Mouse (Mus musculus) heart, adult 2 months (tissue): ENCODE measurements around the gene Tagln2. TPM values are rescaled to one million over a fixed set of nuclear protein-coding genes. Genes with fewer than 3 reads are reported as not detected.
A peak's percentile ranks its signal among the peaks of the same experiment; 100 is the strongest.

Source experiments
- DNase-seq, 2 experiments: peaks; one replicate each; pipeline ENCODE4 v3.0.0; 2021
- H3K27ac ChIP-seq: fragments of 200-600 bp; 2 replicates; pipeline ENCODE4 v1.8.1; 2022
- H3K27me3 ChIP-seq: fragments of 200-500 bp; 2 replicates; pipeline ENCODE4 v1.6.1; 2012; ENCODE audit warnings: mild to moderate bottlenecking, low read length, inconsistent platforms, mixed read lengths; ENCODE audit not compliant: control insufficient read depth, insufficient read depth
- H3K36me3 ChIP-seq: fragments of 200-500 bp; 2 replicates; pipeline ENCODE4 v1.6.1; 2012; ENCODE audit warnings: low read length, inconsistent platforms; ENCODE audit not compliant: control insufficient read depth, insufficient read depth
- H3K4me1 ChIP-seq: fragments of 200-500 bp; 2 replicates; pipeline ENCODE4 v1.6.1; 2011; ENCODE audit warnings: low read length; ENCODE audit not compliant: control insufficient read depth, insufficient read depth
- H3K4me3 ChIP-seq: fragments of 200-600 bp; 2 replicates; pipeline ENCODE4 v1.8.1; 2022
- H3K79me2 ChIP-seq: fragments of 200-500 bp; replicated peaks from 2 replicates; pipeline ENCODE4 v1.6.1; 2012; ENCODE audit warnings: mild to moderate bottlenecking, inconsistent platforms, low read length, moderate library complexity, mixed read lengths; ENCODE audit not compliant: control insufficient read depth, insufficient read depth
- H3K9ac ChIP-seq: fragments of 200-500 bp; 2 replicates; pipeline ENCODE4 v1.6.1; 2012; ENCODE audit warnings: low read depth, mild to moderate bottlenecking, control low read depth, inconsistent platforms, low read length, mixed read lengths
- CTCF ChIP-seq: fragments of 200-600 bp; IDR thresholded peaks from 2 replicates; pipeline ENCODE4 v1.8.1; 2022; ENCODE audit warnings: antibody characterized with exemption, mild to moderate bottlenecking, moderate library complexity
- EP300 ChIP-seq: fragments of 200-500 bp; IDR thresholded peaks from 2 replicates; pipeline ENCODE4 v1.6.1; 2011; ENCODE audit warnings: low read depth, low read length, control low read depth; ENCODE audit not compliant: insufficient read depth
- POLR2A ChIP-seq: fragments of 200-500 bp; IDR thresholded peaks from 2 replicates; pipeline ENCODE4 v1.6.1; 2011; ENCODE audit warnings: mild to moderate bottlenecking, low read depth, low read length, control low read depth; ENCODE audit not compliant: insufficient read depth
- WGBS: fragments of 180-500 bp; shearing (Covaris S2); methylation state at CpG from one replicate; pipeline ENCODE4 v1.1.7; 2018; 5-methylcytosine and 5-hydroxymethylcytosine counted together
- intact Hi-C: fragments of 180-260 bp; cut with DNase I; formaldehyde crosslinking; loops from one replicate; pipeline ENCODE4 v1.15.1; 2025
- polyA plus RNA-seq: library from polyadenylated mRNA; depleted of rRNA; stranded (reverse); fragments of >200 nt; gene quantifications from 2 replicates; pipeline ENCODE4 v1.2.3, GENCODE M21; 2012
- total RNA-seq, 2 experiments: library from RNA; stranded (reverse); gene quantifications; 2 replicates each; pipeline ENCODE4 v1.2.3; 2021

Gene Tagln2
- total and polyA plus RNA-seq, 3 experiments = 65.5 to 131 (median 77.8) TPM

GRCm38 (mm10) chr1:172509983-172510382, 10.1 kb downstream of the Tagln2 start:
- intact Hi-C loops = loop anchor here (10.0 kb wide), 1 partner anchor 285 kb away; no protein-coding TSS in a partner anchor
- 65% methylated on average over 8 of the region's 8 CpGs for WGBS
- H3K4me3 ChIP-seq = no peak overlapping the region
- no peaks in the 10 kb centered on the region for H3K27me3 ChIP-seq
- H3K27ac ChIP-seq = no peak overlapping the region
- H3K36me3 ChIP-seq = peaks cover 14% of the 10 kb centered on the region
- H3K9ac ChIP-seq = no peak overlapping the region
- H3K79me2 ChIP-seq = no peaks in the 10 kb centered on the region
- no peak for DNase-seq
- H3K4me1 ChIP-seq = peaks cover 32% of the 10 kb centered on the region
- TF ChIP-seq CTCF (no peak), EP300 (no peak), POLR2A (no peak)

DNA sequence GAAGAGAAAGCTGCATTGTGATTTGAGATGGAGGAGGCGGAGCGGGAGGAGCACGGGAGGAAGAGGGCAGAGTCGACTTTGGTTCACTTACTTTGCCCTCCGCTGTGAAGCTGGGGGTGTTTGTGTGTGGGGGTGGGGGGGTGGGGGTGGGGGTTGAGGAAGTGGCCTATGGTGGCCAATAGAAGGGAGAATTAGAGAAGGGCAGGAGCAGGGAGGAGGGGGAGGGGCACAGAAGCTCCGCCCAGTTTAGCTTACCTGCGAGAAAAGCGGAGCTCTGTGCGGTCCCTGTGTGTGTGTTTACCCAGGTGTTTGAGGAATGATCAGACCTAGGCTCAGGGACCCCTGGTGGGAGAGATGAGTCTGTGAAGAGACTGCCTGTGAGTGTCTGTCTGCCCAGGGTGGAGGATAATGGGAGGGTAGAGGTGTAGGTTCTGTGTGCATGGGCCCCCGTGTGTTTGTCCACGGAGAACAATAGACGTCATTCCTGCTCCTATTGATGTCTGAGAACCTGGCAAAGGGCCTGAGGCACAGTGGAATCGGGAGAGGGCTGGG, 10.7 kb downstream of the Tagln2 start:
- Histone ChIP-seq H3K36me3 (peaks cover 14% of the 10 kb centered on the region), H3K27me3 (no peaks in the 10 kb centered on the region), H3K79me2 (no peaks in the 10 kb centered on the region), H3K27ac (no peak overlapping the region), H3K9ac (no peak overlapping the region), H3K4me3 (no peak overlapping the region), H3K4me1 (peaks cover 37% of the 10 kb centered on the region)
- DNase-seq = no peak
- WGBS = 52% methylated on average over 13 of the region's 13 CpGs
- no peak for TF ChIP-seq POLR2A
- TF ChIP-seq CTCF = no peak
- intact Hi-C loops = loop anchor here (10.0 kb wide), 1 partner anchor 286 kb away; no protein-coding TSS in a partner anchor

- Histone ChIP-seq H3K79me2 (no peaks in the 10 kb centered on the region), H3K4me3 (peak overlapping the region; percentile 15; the same call in 1 of the 2 replicates), H3K4me1 (peaks cover 32% of the 10 kb centered on the region), H3K27ac (peak overlapping the region; percentile 67), H3K9ac (no peak overlapping the region), H3K27me3 (no peaks in the 10 kb centered on the region), H3K36me3 (peaks cover 10% of the 10 kb centered on the region; the same call in 1 of the 2 replicates)
- TF ChIP-seq POLR2A = no peak
- TF ChIP-seq CTCF = peak; percentile 60
- peak; percentile 84 for TF ChIP-seq EP300
- peak; percentile 79 to 89 for DNase-seq
- 14% methylated on average over 13 of the region's 13 CpGs for WGBS
- intact Hi-C loops = loop anchor here (1.0 to 10.0 kb wide), 2 partner anchors 12 to 288 kb away; no protein-coding TSS in a partner anchor
These were observed 13.1 kb downstream of the Tagln2 start for GRCm38 (mm10) chr1:172512962-172513361.

DNA sequence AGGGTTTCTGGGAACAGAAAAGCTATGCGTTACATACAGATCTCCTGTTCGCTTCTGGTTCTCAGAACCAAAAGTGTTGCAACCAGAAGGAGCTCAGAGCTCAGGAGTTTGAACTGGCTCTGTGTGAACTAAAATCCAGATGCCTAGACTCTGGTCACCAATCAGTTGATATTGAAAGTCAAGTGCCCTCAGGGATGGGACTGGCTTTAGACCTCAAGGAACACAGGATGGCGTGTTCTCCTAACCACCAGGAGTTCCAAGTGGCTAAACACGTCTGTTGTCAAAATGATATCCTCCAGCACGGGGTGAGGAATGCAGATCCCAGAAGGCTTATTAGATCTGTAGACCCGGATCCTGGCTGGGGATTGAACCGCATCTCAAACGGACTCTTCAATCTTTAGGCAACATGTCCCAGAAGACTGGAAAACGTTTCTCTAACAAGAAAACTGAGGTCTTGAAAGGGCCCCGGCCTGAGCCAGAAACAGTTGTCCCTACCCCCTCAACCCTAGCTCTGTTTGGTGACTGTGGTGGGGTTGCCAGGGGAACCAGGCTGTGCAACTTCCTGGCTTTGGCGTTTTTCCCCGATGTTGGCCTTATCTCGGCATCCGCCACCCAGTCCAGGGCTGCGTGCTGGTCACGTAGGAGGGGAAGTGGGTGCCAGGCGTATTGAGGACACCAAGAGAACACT, 13.8 kb downstream of the Tagln2 start:
- TF ChIP-seq CTCF = no peak
- peak; percentile 94 for TF ChIP-seq EP300
- no peak for TF ChIP-seq POLR2A
- 11% methylated on average over 17 of the region's 17 CpGs for WGBS
- intact Hi-C loops = loop anchor here (1.0 to 10.0 kb wide), 2 partner anchors 12 to 289 kb away; no protein-coding TSS in a partner anchor
- Histone ChIP-seq H3K4me1 (peaks cover 27% of the 10 kb centered on the region), H3K27me3 (no peaks in the 10 kb centered on the region), H3K4me3 (0 out of 2 replicates have a peak overlapping the region, but pooled peaks have one; percentile 15), H3K27ac (peak overlapping the region; percentile 67), H3K79me2 (no peaks in the 10 kb centered on the region), H3K9ac (no peak overlapping the region), H3K36me3 (peaks cover 8% of the 10 kb centered on the region; the same call in 1 of the 2 replicates)
- DNase-seq = peak; percentile 81 to 92

- DNase-seq = no peak
- TF ChIP-seq POLR2A (0 out of 2 replicates have a peak, but pooled peaks have one; percentile 41), EP300 (no peak)
- peaks cover 27% of the 10 kb centered on the region for H3K4me1 ChIP-seq
- H3K9ac ChIP-seq = no peak overlapping the region
- H3K4me3 ChIP-seq = no peak overlapping the region
- WGBS = 16% methylated on average over 4 of the region's 4 CpGs
- H3K27ac ChIP-seq = peak overlapping the region; percentile 67
- peaks cover 8% of the 10 kb centered on the region; the same call in 1 of the 2 replicates for H3K36me3 ChIP-seq
- H3K27me3 ChIP-seq = no peaks in the 10 kb centered on the region
- intact Hi-C loops = loop anchor here (10.0 kb wide), 1 partner anchor 289 kb away; no protein-coding TSS in a partner anchor
- no peaks in the 10 kb centered on the region for H3K79me2 ChIP-seq
These were observed 14.3 kb downstream of the Tagln2 start for GRCm38 (mm10) chr1:172514213-172514529.

- DNase-seq = peak in 1 of 2 experiments; percentile 56
- Histone ChIP-seq H3K27me3 (no peaks in the 10 kb centered on the region; the same call in 1 of the 2 replicates), H3K4me3 (no peak overlapping the region), H3K36me3 (peaks cover 8% of the 10 kb centered on the region; the same call in 1 of the 2 replicates), H3K4me1 (peaks cover 27% of the 10 kb centered on the region), H3K79me2 (no peaks in the 10 kb centered on the region), H3K27ac (peak overlapping the region; percentile 67), H3K9ac (no peak overlapping the region)
- intact Hi-C loops = loop anchor here (10.0 kb wide), 1 partner anchor 290 kb away; no protein-coding TSS in a partner anchor
- TF ChIP-seq EP300 (peak; percentile 31; the same call in 1 of the 2 replicates), POLR2A (0 out of 2 replicates have a peak, but pooled peaks have one; percentile 31), CTCF (no peak)
- 49% methylated on average over 7 of the region's 7 CpGs for WGBS
These were observed 14.9 kb downstream of the Tagln2 start for GRCm38 (mm10) chr1:172514551-172515268.
